Mouse (Mus musculus) liver, adult 2 months (tissue): Measurements from ENCODE around the gene Zmynd8. TPM values are rescaled to one million over a fixed set of nuclear protein-coding genes. Genes with fewer than 3 reads are reported as not detected.

ENCODE experiments used
- DNase-seq: peaks from one replicate; pipeline ENCODE4 v3.0.0-alpha.2; 2011; ENCODE audit warnings: low read depth, low spot score; ENCODE audit errors: extremely low read depth
- H3K27ac ChIP-seq: fragments of 200-500 bp; replicated peaks from 2 replicates; pipeline ENCODE4 v1.5.1; 2012; ENCODE audit warnings: low read depth, mild to moderate bottlenecking, control low read depth, inconsistent platforms, low read length; ENCODE audit not compliant: insufficient read depth
- H3K27me3 ChIP-seq: fragments of 200-500 bp; 2 replicates; pipeline ENCODE4 v1.6.1; 2012; ENCODE audit warnings: mild to moderate bottlenecking, moderate library complexity, low read length, inconsistent platforms; ENCODE audit not compliant: control insufficient read depth, insufficient read depth
- H3K36me3 ChIP-seq: fragments of 200-500 bp; 2 replicates; pipeline ENCODE4 v1.6.1; 2012; ENCODE audit warnings: low read length, inconsistent platforms; ENCODE audit not compliant: control insufficient read depth, insufficient read depth
- H3K4me1 ChIP-seq: fragments of 200-500 bp; 2 replicates; pipeline ENCODE4 v1.6.1; 2011; ENCODE audit warnings: low read length; ENCODE audit not compliant: control insufficient read depth, insufficient read depth
- H3K4me3 ChIP-seq: fragments of 200-500 bp; 2 replicates; pipeline ENCODE4 v1.5.1; 2011; ENCODE audit warnings: low read depth, mild to moderate bottlenecking, control low read depth, low read length, moderate library complexity; ENCODE audit not compliant: insufficient read depth
- H3K79me2 ChIP-seq: fragments of 200-500 bp; 2 replicates; pipeline ENCODE4 v1.6.1; 2012; ENCODE audit warnings: inconsistent platforms, mild to moderate bottlenecking, low read length, moderate library complexity; ENCODE audit not compliant: control insufficient read depth, insufficient read depth
- H3K9ac ChIP-seq: fragments of 200-500 bp; 2 replicates; pipeline ENCODE4 v1.6.1; 2012; ENCODE audit warnings: low read depth, mild to moderate bottlenecking, control low read depth, inconsistent platforms, low read length
- CTCF ChIP-seq: fragments of 200-500 bp; IDR thresholded peaks from 2 replicates; pipeline ENCODE4 v1.5.1; 2011; ENCODE audit warnings: low read depth, low read length, control low read depth
- POLR2A ChIP-seq: fragments of 200-500 bp; IDR thresholded peaks from 2 replicates; pipeline ENCODE4 v1.6.1; 2011; ENCODE audit warnings: low read length, control low read depth; ENCODE audit not compliant: insufficient read depth; ENCODE audit errors: extremely low read depth
- WGBS: fragments of 180-500 bp; shearing (Covaris S2); methylation state at CpG from one replicate; pipeline ENCODE4 v1.1.7; 2018; 5-methylcytosine and 5-hydroxymethylcytosine counted together
- polyA plus RNA-seq: library from polyadenylated mRNA; depleted of rRNA; stranded (reverse); fragments of >200 nt; gene quantifications from 2 replicates; pipeline ENCODE4 v1.2.3, GENCODE M21; 2012
- total RNA-seq: library from RNA; depleted of rRNA; stranded (reverse); fragments of >200 nt; gene quantifications from 2 replicates; pipeline ENCODE4 v1.2.3, GENCODE M21; 2014

Gene Zmynd8
- total and polyA plus RNA-seq, 2 experiments: 7.8 to 10.0 TPM

- Histone ChIP-seq H3K27ac (no peak overlapping the region), H3K4me1 (no peaks in the 10 kb centered on the region), H3K4me3 (no peak overlapping the region), H3K9ac (no peak overlapping the region), H3K36me3 (peaks cover 60% of the 10 kb centered on the region), H3K27me3 (no peaks in the 10 kb centered on the region), H3K79me2 (peaks cover 5% of the 10 kb centered on the region; the same call in 1 of the 2 replicates)
- no peak for DNase-seq
- 94% methylated on average over 23 of the region's 23 CpGs for WGBS
- TF ChIP-seq CTCF: no peak
- no peak for TF ChIP-seq POLR2A
Observed at GRCm38 (mm10) chr2:165838606-165839316, 60.1 kb downstream of the Zmynd8 start.

GRCm38 (mm10) chr2:165834601-165835000 lies 64.2 kb downstream of the Zmynd8 start:
- no peaks in the 10 kb centered on the region for H3K27me3 ChIP-seq
- H3K79me2 ChIP-seq: peaks cover 5% of the 10 kb centered on the region; the same call in 1 of the 2 replicates
- no peak for TF ChIP-seq POLR2A
- TF ChIP-seq CTCF: no peak
- no peak overlapping the region for H3K27ac ChIP-seq
- H3K4me1 ChIP-seq: no peaks in the 10 kb centered on the region
- no peak for DNase-seq
- H3K4me3 ChIP-seq: no peak overlapping the region
- WGBS: 92% methylated on average over 13 of the region's 13 CpGs
- H3K36me3 ChIP-seq: peaks cover 58% of the 10 kb centered on the region
- H3K9ac ChIP-seq: no peak overlapping the region

GRCm38 (mm10) chr2:165833468-165833867 lies 65.3 kb downstream of the Zmynd8 start:
- Histone ChIP-seq H3K36me3 (peaks cover 52% of the 10 kb centered on the region), H3K4me3 (no peak overlapping the region), H3K27me3 (no peaks in the 10 kb centered on the region), H3K27ac (no peak overlapping the region), H3K9ac (no peak overlapping the region), H3K4me1 (no peaks in the 10 kb centered on the region), H3K79me2 (peaks cover 5% of the 10 kb centered on the region; the same call in 1 of the 2 replicates)
- DNase-seq: no peak
- WGBS: 91% methylated on average over 9 of the region's 9 CpGs
- TF ChIP-seq POLR2A (no peak), CTCF (no peak)

GRCm38 (mm10) chr2:165832720-165833119 lies 66.1 kb downstream of the Zmynd8 start:
- TF ChIP-seq POLR2A (no peak), CTCF (no peak)
- WGBS: 82% methylated on average over 9 of the region's 9 CpGs
- Histone ChIP-seq H3K4me1 (no peaks in the 10 kb centered on the region), H3K4me3 (no peak overlapping the region), H3K79me2 (peaks cover 5% of the 10 kb centered on the region; the same call in 1 of the 2 replicates), H3K36me3 (peaks cover 52% of the 10 kb centered on the region), H3K9ac (no peak overlapping the region), H3K27me3 (no peaks in the 10 kb centered on the region), H3K27ac (no peak overlapping the region)
- no peak for DNase-seq

- TF ChIP-seq CTCF (no peak), POLR2A (no peak)
- H3K36me3 ChIP-seq: peaks cover 50% of the 10 kb centered on the region
- 80% methylated on average over 9 of the region's 9 CpGs for WGBS
Observed at GRCm38 (mm10) chr2:165832295-165832694, 66.5 kb downstream of the Zmynd8 start.

GRCm38 (mm10) chr2:165831637-165832289 lies 67.1 kb downstream of the Zmynd8 start:
- no peaks in the 10 kb centered on the region for H3K4me1 ChIP-seq
- H3K27me3 ChIP-seq: no peaks in the 10 kb centered on the region
- no peak overlapping the region for H3K9ac ChIP-seq
- TF ChIP-seq CTCF: no peak
- TF ChIP-seq POLR2A: no peak
- H3K27ac ChIP-seq: no peak overlapping the region
- H3K4me3 ChIP-seq: no peak overlapping the region
- peaks cover 45% of the 10 kb centered on the region for H3K36me3 ChIP-seq
- 0 out of 2 replicates have a peak, but pooled peaks cover 3% of the 10 kb centered on the region for H3K79me2 ChIP-seq
- WGBS: 93% methylated on average over 8 of the region's 8 CpGs
- no peak for DNase-seq

More at GRCm38 (mm10) chr2:165832295-165832694, 66.5 kb downstream of the Zmynd8 start:
- Histone ChIP-seq H3K27ac (no peak overlapping the region), H3K9ac (no peak overlapping the region), H3K27me3 (no peaks in the 10 kb centered on the region), H3K4me3 (no peak overlapping the region), H3K79me2 (peaks cover 5% of the 10 kb centered on the region; the same call in 1 of the 2 replicates), H3K4me1 (no peaks in the 10 kb centered on the region)
- DNase-seq: no peak
